Mouse (Mus musculus) frontal cortex, postnatal 36 days (tissue): ENCODE data around the gene Chaf1b.

Experiments
- DNase-seq, 2 experiments: peaks; one replicate each; pipeline ENCODE4 v3.0.0; 2022; ENCODE audit warnings: low spot score in 2 of 2

Chaf1b gene

DNA sequence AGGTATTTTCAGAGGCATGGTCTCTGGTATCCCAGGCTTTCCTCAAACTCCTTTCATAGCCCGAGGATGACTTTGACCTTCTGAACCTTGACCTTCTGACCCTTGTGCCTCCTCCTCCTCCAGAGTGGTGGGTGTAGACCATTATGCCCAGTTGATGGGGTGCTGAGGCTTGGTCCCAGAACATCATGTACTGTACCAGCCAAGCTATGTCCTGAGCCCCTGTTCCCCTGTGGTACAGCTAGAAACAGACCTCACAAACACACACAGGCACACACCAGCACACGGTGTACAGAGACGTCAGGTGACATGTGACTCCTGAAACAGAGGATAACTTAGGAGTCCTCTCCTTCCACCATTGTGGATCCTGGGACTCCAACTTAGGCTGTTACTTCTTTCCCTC, 29.1 kb downstream of the Chaf1b start:
- DNase-seq, result no peak

DNA sequence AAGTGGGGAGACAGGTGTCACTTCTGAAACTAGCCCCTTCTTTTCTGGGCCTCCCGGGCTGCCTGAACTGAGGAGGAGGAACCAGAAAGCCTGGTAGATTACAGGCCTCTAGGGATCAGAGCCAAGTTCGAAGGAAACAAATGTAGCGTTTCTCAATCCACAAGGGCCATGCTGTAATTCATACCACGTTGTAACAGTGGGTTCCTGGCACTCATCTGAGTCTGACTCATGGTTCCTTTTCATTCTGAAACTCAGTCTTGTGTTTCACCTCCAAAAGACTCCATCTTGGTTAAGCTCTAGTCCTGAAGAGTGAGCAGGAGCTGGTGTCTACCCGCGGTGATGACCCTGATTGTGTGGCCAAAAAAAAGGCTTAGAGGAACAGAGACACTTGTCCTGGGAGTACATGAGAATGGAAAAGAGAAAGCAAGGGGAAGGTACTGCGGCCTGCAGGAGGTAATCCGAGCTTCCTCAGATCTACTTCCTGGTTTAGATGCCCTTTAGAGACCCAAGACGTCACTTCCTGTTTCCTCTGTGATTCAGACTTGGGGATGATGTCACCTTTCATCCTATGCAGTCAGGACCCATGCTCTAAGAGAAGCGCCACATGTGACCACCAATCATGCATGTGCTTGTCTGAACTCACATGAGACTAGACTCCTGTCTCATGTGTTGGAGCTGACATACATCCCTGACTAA, 30.3 kb downstream of the Chaf1b start:
- no peak for DNase-seq

DNA sequence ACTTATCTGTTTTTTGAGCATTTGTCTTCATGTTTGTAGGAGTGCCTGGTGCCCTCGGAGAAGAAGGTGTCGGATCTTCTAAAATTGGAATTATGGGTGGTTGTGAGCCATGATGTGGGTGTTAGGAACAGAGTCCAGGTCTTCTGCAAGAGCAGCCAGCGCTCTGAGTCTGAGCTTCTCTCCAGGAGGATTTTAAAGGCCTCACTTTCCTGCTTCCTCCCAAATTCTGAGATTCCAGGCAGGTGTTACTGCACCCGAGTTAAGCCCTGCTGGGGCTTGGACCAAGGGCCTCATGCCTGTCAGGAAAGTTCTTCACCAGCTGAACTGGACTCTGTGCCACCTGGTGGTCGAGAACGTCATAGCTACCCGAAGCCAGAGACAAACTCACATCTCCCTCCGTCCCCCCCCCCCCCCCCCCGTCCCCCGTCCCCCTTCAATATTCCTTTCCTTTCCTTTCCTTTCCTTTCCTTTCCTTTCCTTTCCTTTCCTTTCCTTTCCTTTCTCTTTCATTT, 31.7 kb downstream of the Chaf1b start:
- DNase-seq, result no peak

DNA sequence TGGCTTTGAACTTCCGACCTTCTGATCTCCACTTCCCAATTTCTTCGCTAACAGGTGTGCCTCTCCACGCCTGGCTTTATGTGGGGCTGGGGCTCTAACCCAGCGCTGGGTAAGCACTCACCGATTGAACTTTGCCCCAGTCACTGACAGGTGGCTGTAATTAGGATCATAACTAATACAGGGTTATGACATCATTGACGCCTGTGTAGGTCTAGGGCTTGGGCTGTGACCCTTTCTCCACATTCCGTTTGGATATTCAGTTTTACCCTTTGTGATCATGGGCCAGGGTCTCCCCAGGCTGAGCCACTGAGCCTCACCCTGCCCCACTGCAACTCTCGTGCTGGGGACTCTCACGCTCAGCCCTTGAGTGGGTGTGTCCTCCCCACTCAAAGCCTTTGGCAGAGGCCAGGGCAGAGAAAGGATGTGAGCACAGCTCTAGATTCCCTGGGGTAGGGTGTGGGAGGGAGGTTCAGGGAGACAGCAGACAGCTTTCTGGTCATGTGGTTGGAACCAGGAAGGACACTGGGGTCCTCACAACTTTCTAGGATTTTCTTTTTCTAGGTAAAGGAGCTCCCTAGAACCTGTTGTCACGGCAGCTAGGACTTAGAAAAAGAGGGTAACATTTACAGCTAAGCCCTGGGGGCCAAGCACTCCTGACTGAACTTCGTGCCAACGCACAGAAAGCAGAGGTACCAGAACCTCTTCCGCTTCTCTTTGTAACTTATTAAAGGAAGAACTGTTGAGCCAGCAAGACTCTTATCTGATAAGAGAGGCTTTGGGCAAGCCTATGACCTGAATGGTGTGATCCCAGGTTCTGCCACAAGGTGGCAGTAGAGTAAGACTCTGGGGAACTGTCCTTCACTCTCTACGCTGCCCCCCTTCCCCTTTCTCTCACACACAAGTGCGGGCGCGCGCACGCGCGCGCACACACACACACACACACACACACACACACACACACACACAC, 34.3 kb downstream of the Chaf1b start:
- peak; percentile 80 to 89 for DNase-seq

DNA sequence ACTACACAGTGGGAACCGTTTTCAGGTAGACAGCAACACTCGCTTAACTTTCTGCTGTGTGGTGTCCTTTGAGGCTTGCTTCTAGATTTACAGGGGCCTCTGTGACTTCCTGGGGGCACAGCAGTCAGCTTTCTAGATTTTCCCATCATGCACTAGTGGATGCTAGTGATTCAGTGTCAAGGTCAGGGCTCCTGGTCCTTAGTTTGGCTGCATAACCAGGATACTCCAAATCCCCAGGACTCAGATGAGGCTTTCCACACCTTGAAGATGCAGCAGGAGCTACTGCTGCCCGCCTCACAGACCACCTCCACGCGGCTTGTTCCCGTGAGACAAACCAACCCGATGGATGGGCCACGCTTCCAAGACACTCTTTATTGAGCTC, 35.0 kb downstream of the Chaf1b start:
- no peak for DNase-seq

DNA sequence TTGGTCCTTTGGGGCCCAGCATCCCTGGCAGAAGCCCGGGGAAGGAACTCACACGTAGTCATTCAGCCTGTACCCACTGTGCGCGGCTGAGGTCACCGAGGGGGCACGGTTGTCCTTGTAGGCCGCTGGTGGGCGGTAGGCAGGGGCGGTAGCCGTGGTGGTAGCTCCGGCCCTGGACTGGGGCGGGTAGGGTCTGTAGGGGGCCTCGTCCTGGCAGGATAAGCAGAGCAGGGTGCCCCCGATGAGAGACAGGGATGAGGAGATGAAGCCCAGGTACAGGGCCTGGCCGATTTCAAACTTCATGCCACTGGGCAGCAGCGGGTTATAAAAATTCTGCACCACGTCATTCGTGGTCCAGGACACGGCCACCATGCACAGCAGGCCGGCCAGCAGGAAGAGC, 35.5 kb downstream of the Chaf1b start:
- DNase-seq, result no peak

DNA sequence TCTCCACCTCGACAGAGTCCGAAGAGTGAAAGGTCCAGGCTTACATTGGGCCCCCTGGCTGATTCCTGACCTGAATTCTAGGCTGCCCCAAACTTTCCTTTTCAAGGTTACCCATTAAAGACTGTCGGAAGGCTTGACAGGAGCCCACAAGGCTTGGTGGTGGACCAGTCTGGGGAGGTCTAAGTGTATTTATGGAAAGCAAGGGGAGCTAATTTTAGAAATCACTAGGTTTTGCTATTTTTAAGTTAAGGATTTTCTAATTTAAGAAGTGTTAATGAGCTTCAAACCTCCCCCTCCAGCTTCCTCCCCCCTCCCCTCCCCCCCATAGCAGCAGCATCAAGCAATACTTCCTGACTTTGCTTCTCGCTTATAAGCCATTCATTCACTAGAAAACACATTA, 37.0 kb downstream of the Chaf1b start:
- no peak for DNase-seq

DNA sequence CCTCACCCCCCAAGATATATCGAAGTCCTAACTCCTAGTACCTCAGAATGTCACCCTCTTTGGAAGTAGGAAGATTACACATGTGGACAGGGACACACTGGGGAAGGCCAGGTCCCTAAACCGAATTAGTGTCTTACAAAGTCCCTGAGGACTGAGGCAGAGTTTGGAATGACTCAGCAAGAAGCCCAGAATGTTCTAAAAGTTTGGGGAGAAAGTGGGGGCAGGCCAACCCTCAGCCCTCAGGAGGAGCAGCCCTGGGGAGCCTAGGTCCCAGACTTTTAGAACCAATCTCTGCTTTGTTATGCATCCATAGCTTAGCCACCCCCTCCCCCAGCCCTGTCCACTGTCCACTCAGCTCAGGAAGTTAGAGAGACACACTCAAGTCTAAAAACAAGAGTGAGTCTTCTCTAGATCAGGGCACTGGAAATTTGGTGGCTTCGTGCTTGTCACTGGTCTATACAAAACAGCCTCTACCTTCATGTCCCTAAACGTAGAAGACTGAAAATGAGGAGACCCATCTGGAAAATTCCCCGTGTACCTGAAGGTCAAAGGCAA, 39.2 kb downstream of the Chaf1b start:
- DNase-seq, result no peak

DNA sequence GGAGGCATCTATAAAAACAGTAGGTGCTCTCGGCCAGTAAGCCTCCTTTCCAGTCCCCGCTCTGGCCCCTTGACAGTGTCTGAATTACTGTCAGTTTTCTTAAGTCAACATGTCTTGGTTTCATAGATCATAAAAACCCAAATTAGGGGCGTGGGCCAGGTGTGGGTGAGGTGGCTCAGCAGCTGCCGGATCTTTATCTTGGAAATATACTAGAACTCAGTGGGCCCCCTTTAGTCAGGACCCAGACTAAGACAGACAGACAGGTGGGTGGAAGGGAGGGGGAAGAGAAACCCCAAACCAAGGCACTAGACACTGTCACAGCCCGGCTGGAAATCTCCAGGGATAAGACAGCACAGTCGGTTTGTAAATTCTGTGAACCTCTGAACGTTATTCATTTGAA, 40.1 kb downstream of the Chaf1b start:
- DNase-seq, result no peak

DNA sequence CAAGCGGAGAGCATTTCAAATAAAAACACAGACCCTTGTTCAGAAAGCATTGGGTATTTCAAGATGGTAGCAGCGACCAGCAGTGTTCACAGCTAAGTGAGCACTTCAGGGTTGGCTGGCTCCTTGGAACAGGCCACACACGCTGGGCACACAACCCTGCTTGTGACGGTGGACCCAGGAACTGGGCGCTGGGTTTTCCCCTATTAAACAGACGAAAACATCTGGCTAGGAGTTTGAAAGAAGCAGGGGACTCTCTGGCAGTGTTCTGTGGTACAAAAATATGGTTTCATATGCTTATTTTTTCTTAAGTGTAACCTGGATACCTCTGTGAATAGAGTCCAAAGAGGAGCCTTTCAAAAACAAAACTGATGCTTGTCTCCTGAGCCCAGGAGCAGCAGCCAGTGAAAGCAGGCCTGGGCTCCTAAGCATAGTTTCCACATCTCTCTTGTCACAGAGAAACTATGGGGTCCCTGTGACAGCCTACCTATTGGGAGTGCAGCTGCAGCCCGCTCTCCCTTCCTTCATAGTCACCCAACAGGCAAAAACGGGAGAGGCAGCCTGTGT, 42.1 kb downstream of the Chaf1b start:
- DNase-seq, result no peak

DNA sequence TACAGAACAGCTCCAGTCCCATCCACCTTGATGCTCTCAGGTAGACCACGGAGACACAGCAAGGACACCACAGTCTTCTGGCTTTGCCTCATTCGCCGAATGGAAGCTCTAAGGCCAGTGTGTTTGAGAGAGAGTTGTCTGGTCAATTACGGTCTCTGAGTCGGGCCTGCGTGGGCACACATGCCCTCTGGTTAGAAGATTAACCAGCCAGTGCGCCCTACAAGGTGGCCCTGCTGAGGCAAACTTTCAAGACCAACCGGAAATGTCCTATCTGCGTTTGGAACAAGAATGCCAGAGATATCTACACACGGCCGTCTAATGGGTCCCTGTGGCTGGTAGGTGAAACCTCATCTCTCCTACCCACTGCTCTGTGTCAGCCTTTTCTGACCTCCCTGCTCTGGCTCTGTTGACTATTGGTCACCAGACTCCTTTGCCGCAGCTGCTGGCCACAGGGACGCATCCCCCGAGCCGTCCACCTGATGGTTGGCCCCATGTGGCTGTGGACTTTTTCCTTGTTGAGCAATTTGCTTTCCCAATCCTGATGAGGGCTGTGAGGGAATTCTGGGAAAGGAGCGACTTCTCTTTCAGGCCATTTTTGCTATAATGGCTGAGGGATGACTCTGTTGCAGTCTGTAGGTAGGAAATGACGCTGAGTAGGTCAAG, 45.8 kb downstream of the Chaf1b start:
- no peak for DNase-seq

DNA sequence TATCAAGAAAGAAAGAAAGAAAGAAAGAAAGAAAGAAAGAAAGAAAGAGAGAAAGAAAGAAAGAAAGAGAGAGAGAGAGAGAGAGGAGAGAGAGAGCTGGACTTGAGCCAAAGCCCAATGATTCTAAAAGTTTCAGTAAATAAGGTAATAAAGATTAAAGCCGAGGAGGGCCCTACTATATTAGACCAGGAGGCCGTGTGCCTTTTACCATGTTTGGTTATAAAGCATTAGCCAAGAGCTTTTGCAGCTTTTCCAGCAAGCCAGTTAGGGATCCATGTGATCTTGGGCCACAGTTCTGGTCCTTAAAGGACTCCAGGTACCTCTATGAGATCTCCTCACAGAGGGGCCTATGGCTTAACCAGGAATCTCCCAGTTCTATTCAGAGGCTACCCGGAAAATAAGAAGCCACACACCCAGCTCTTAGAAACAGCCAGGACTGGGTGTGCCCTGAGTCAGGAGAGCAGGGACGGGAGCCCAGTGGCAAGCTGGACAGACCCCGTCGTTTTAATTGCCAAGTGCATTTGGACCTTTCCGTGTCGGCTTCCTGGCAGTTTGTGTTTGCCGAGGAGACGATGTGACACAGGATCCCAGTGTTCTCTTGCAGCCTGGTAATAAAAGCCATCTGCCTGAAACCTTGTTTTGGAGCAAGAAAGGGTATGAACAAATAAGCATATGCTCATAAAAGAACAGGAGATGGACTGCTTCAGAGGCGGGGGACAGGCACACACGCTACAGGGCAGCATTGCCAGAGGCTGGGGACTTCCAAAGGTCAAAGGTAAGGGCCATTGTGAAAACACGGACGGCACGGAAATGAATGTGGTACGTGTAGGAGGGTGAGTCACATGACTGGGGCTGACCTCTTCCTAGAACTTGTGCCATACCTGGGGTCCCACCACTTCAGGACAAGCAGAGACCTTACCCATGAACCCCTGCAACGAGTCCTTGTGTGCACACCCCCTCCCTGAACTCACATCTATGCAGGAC, 48.8 kb downstream of the Chaf1b start:
- DNase-seq, result no peak

DNA sequence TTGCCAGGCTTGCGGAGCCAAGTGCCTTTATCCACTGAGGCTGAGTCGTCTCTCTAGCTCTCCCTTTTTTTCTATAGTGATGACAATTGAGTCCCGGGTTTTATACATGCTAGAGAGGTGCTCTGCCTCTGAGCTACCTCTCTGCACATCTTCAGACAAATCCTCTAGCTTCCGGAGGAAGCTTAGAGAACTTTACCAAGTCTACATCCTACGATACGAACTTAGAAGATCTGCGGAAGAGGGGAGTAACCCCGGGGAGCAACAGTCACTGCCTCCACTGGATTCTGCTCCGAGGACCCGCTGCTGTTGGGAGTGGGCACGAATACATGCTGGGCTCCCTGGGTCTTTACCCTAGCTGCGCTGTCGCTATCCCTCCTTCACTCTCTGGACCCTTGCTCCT, 50.9 kb downstream of the Chaf1b start:
- no peak for DNase-seq

DNA sequence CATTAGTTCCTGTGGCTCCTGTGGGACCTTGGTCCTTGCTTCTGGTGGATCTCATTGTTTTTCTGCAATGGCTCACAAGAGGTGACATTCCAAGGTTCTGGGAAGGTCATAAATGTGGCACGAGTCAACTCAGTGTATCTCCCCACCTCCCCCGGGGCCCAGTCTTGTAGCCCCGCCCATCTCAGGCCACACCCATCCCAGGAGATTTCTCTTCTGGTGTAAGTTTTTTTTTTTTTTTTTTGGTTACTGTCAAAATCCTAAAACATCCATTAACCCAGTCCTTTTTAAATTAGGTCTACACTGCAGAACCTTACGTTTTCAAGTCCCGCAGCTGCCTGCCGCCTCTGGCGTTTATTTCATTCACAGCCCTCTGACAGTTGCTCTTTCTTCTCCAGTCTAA, 51.3 kb downstream of the Chaf1b start:
- no peak for DNase-seq

DNA sequence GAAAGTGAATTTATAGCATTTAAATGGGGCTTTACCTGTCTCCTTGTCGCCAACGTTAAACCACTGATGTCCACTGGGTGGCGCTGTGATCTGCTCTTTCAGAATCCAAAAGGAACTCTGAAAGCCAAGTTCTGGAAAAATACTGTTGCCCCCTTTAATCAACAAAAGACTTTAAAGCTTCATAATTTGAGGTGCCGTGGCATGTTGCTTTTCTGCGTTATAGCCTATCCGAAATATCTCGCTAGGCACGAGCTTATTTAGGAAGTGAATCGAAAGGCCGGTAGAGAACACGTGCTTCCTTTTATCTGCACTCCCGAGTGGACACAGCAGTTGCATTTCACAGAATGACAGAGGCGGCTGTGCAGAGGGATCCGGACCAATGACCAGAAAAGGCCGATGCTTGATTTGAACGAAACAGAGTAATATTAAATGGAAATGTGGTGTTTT, 54.7 kb downstream of the Chaf1b start:
- DNase-seq, result peak; percentile 71 to 73

DNA sequence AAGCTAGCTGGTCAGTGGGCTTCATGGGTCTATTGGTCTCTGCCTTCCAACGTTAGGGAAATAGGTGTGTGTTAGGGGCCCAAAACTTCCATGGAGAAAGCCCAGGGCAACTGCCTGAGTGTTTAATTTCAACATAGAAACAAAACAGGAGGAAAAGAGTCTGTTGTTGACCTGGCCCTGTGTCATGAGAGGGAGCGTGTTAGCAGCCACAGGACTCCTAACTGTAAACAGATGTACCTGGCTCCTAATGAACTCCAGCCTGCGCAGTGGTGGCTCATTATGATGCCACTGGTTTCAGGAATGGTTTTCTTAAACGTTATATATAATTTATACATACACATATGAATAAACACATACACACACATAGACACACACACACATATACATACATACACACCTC, 56.3 kb downstream of the Chaf1b start:
- no peak for DNase-seq

DNA sequence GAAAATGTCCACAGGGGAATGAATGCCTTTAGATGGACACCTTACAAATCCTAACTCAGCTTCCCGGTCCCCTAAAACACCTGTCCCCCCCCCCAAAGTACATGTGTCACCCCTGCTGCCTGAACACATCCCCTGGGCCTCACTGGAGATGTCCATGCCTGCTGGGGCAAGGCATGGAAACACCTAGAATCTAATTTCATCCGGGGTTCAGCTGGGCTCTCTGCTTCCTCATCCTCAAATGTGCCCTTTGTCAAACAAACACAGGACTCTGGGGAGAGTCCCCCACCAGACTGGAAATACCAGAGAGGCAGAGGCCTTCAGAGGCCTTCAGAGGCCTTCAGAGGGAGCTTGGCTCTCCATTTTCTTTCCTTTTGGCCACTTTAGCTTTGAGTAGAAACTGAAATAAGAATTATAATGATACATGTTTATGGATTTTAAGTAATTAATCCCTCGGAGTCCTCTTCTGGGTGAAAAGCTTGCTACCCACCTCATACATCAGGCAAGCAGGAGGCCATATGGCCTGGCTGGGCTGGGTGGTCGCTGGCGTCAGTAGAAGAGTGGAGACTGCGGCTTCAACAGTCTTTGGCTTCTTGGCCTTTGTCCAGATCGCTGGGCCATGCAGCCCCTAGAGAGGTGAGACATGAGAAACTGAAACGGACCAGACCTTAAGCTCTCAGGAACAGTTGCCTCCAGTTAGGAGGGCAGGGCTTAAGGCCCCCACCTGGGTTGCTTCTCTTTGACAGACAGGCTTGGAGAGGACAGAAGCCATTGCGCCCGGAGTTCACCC, 58.3 kb downstream of the Chaf1b start:
- no peak for DNase-seq

DNA sequence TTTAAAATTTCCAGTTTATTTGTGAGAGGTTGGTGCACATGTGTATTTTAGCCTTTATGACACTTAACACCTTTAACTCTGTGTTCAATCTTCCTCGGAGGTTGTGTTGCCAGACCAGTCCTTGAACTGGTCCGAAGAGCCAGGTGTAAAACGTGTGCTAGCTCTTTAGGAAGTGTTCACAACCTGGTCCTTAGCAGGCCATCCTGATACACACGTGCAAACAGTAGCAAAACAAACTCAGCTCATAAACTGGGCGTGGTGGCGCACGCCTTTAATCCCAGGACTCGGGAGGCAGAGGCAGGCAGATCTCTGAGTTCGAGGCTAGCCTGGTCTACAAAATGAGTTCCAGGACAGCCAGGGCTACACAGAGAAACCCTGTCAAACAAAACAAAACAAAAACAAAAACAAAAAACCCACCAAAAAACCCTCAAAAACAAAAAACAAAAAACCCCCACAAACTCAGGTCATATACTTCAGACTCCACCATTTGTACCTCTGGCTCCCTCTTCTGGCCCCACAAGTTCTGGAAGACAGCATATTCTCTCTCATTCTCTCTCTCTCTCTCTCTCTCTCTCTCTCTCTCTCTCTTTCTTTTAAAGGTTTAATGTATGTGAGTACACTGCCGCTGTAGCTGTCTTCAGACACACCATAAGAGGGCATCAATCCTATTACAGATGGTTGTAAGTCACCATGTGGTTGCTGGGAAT, 59.2 kb downstream of the Chaf1b start:
- no peak for DNase-seq

DNA sequence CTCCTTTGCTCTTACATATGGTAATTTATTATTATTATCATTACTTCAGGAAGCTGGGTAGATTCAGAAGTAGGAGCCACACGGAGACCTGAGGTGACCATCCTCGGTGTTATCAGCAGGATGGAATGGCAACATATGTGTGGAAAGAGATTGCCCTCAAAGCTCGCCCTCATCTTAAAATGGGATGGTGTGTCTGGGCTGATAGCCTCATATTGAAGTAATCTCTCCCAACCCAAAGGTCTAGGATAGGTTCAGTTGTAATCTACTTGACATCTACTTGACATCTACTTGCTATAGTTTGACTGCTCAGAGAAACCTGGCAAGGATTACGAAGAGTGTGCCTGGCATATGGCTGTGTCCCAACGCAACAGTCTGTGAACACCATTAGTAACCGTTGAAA, 60.6 kb downstream of the Chaf1b start:
- no peak for DNase-seq
